Mouse (Mus musculus) liver, postnatal 0 days (tissue): Measurements from ENCODE around the gene Olfr986. TPM values are rescaled to one million over a fixed set of nuclear protein-coding genes. Genes with fewer than 3 reads are reported as not detected.

ENCODE experiments used
- ATAC-seq: fragments of 200-750 bp; cut with Nextera tagmentation; 2 replicates; pipeline ENCODE4 v1.8.0; 2017; ENCODE audit warnings: mild to moderate bottlenecking, moderate library complexity
- DNase-seq: peaks from one replicate; pipeline ENCODE4 v3.0.0-alpha.2; 2016
- H3K27ac ChIP-seq: fragments of 300-500 bp; sonication (generic); 2 replicates; pipeline ENCODE4 v1.5.1; 2014; ENCODE audit warnings: antibody characterized with exemption, moderate library complexity, mild to moderate bottlenecking, low read depth
- H3K27me3 ChIP-seq: fragments of 300-500 bp; sonication (generic); 2 replicates; pipeline ENCODE4 v1.6.1; 2014; ENCODE audit warnings: low read length, control low read depth, mixed read lengths; ENCODE audit not compliant: insufficient read depth
- H3K36me3 ChIP-seq: fragments of 300-500 bp; sonication (generic); replicated peaks from 2 replicates; pipeline ENCODE4 v1.6.1; 2014; ENCODE audit warnings: mild to moderate bottlenecking, control low read depth, low read length, moderate library complexity, mixed read lengths; ENCODE audit not compliant: insufficient read depth
- H3K4me1 ChIP-seq: fragments of 300-500 bp; sonication (generic); 2 replicates; pipeline ENCODE4 v1.6.1; 2014; ENCODE audit warnings: antibody characterized with exemption, mild to moderate bottlenecking, control low read depth; ENCODE audit not compliant: insufficient read depth
- H3K4me2 ChIP-seq: fragments of 300-500 bp; sonication (generic); 2 replicates; pipeline ENCODE4 v1.6.1; 2014; ENCODE audit warnings: low read depth, mild to moderate bottlenecking, low read length, moderate library complexity, mixed read lengths
- H3K4me3 ChIP-seq: fragments of 300-500 bp; sonication (generic); 2 replicates; pipeline ENCODE4 v1.5.1; 2014; ENCODE audit warnings: low read depth, low read length
- H3K9ac ChIP-seq: fragments of 300-500 bp; sonication (generic); replicated peaks from 2 replicates; pipeline ENCODE4 v1.6.1; 2014; ENCODE audit warnings: mild to moderate bottlenecking, moderate library complexity
- H3K9me3 ChIP-seq: fragments of 300-500 bp; sonication (generic); 2 replicates; pipeline ENCODE4 v1.6.1; 2016; ENCODE audit warnings: mild to moderate bottlenecking, control low read depth, low read length, mixed read lengths
- CTCF ChIP-seq: sonication (generic); IDR thresholded peaks from 2 replicates; pipeline ENCODE4 v1.5.1; 2016; ENCODE audit warnings: antibody characterized with exemption, low read depth
- EP300 ChIP-seq: IDR thresholded peaks from 2 replicates; pipeline ENCODE4 v1.6.1; 2016; ENCODE audit warnings: antibody characterized with exemption, low read depth, mild to moderate bottlenecking
- WGBS: fragments of 180-500 bp; shearing (Covaris S2); extraction: QIAGEN DNeasy Blood & Tissue Kit; methylation state at CpG from one replicate; pipeline ENCODE4 v1.1.7; 2014; ENCODE audit not compliant: insufficient replicate concordance; 5-methylcytosine and 5-hydroxymethylcytosine counted together
- polyA plus RNA-seq: library from polyadenylated mRNA; unstranded; fragments of >200 nt; fragmentation: Nextera tagmentation; extraction: Ambion mirVana; gene quantifications from 2 replicates; pipeline ENCODE4 v1.2.1, GENCODE M21; 2015

The Olfr986 gene
- polyA plus RNA-seq = not detected in 2 replicates

GRCm38 (mm10) chr9:40180620-40181019 is at the start of gene Olfr986:
TSS of gene Olfr986 (plus strand) at chr9:40180920.
- no peak within 1 kb of the TSS for H3K4me3 ChIP-seq
- no peak within 1 kb of the TSS for H3K4me2 ChIP-seq
- TF ChIP-seq EP300 = no peak
- TF ChIP-seq CTCF = no peak
- H3K4me1 ChIP-seq = no peaks in the 10 kb centered on the region
- no peaks in the 10 kb centered on the region for H3K36me3 ChIP-seq
- no peak for DNase-seq
- no peaks in the 10 kb centered on the region for H3K27me3 ChIP-seq
- H3K9me3 ChIP-seq = no peaks in the 10 kb centered on the region
- 76% methylated on average over 5 of the region's 5 CpGs for WGBS
- H3K27ac ChIP-seq = no peak within 1 kb of the TSS
- ATAC-seq = no peak
- H3K9ac ChIP-seq = no peak within 1 kb of the TSS

DNA sequence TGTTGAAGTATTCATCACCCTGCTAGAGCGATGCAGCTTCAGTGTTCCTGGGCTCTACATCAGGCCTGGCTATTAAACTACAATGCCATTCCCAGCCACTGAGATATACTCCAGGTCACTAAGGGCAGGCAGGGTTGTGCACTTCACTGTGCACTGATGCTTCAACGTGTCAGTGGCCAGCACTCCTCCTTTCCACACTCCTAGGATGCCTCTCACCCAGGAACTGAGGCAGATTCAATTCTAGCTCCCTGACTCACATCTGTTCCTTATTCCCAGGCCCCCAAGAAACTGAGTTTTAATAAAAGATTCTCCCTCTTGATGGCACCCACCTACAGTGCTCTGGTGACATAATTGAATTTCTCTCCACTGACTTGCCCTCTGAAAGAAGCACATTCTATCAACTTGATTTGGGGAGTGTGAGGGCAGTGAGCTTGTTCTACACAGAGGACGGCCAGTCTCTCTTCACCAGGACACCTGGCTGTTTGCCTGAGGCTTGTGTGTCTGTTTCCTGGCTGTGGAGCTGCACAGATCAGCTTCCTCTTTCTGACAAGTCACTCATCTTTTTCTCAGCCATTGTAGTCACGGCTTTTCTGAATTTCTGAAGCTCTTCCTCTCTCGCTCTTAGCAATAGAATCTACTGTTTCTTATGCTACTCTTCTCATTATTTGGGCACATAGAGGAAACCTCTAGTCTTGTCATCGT is 43.6 kb upstream of the Olfr986 start:
- H3K9ac ChIP-seq = no peak overlapping the region
- no peak for DNase-seq
- no peak overlapping the region for H3K4me3 ChIP-seq

DNA sequence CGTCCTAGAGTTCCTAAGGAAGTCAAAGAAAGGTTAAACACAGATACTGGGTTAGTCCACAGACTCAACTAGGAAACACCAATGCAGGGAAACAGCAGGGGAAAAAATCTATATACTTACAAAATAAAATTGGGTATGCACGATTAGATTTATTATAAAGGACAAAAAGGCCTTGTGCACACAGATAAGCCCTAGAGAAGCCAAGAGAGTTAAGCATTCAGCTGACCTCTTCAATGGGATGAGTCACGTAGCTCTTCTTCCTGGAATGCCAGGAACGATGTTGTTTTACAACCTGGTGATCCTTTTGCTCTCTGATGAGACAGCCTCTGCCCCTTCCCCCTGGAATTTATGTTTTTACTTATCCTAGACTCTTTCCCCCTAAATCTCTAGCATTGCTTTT is 41.2 kb upstream of the Olfr986 start:
- Histone ChIP-seq H3K36me3 (no peaks in the 10 kb centered on the region), H3K9me3 (no peaks in the 10 kb centered on the region), H3K4me3 (no peak overlapping the region), H3K4me1 (no peaks in the 10 kb centered on the region), H3K9ac (no peak overlapping the region), H3K27me3 (no peaks in the 10 kb centered on the region), H3K4me2 (no peak overlapping the region), H3K27ac (no peak overlapping the region)
- DNase-seq (no peak), ATAC-seq (no peak)
- WGBS = 50% methylated on average over 4 of the region's 4 CpGs
- TF ChIP-seq EP300 (no peak), CTCF (no peak)

More for the DNA sequence above, 43.6 kb upstream of the Olfr986 start:
- Histone ChIP-seq H3K4me1 (no peaks in the 10 kb centered on the region), H3K4me2 (no peak overlapping the region), H3K27ac (no peak overlapping the region), H3K27me3 (no peaks in the 10 kb centered on the region), H3K36me3 (no peaks in the 10 kb centered on the region), H3K9me3 (no peaks in the 10 kb centered on the region)
- no peak for ATAC-seq
- TF ChIP-seq CTCF (no peak), EP300 (no peak)
- 55% methylated on average over 6 of the region's 6 CpGs for WGBS

DNA sequence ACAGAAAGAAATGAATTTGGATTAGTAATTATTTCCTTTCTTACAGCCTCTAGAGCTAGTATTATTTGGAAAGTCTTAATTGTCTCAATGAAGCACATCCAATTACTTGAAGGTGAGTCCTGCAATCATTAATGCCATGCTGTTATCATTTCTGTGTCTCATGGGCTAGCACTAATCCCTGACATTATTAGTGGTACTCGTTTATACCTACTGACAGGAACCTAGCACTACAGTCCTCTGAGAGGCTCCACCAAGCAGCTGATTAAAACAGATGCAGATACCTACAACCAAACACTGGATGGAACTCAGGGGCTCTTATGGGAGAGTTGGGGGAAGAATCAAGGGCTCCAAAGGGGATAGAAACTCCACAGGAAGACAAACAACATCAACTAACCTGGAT is 39.2 kb upstream of the Olfr986 start:
- Histone ChIP-seq H3K9ac (no peak overlapping the region), H3K9me3 (no peaks in the 10 kb centered on the region), H3K27ac (no peak overlapping the region), H3K4me1 (no peaks in the 10 kb centered on the region), H3K4me2 (no peak overlapping the region), H3K4me3 (no peak overlapping the region), H3K36me3 (no peaks in the 10 kb centered on the region), H3K27me3 (no peaks in the 10 kb centered on the region)
- WGBS = 59% methylated on average over 1 of the region's 1 CpGs
- DNase-seq (no peak), ATAC-seq (no peak)
- no peak for TF ChIP-seq EP300
- TF ChIP-seq CTCF = no peak

GRCm38 (mm10) chr9:40155118-40155644 is 25.5 kb upstream of the Olfr986 start:
- H3K4me2 ChIP-seq = no peak overlapping the region
- no peaks in the 10 kb centered on the region for H3K4me1 ChIP-seq
- H3K27ac ChIP-seq = no peak overlapping the region
- H3K36me3 ChIP-seq = no peaks in the 10 kb centered on the region
- H3K9ac ChIP-seq = no peak overlapping the region
- H3K4me3 ChIP-seq = no peak overlapping the region
- WGBS = 68% methylated on average over 4 of the region's 4 CpGs
- DNase-seq (no peak), ATAC-seq (no peak)
- H3K27me3 ChIP-seq = no peaks in the 10 kb centered on the region
- no peaks in the 10 kb centered on the region for H3K9me3 ChIP-seq
- TF ChIP-seq EP300 = no peak
- TF ChIP-seq CTCF = no peak

GRCm38 (mm10) chr9:40166446-40166845 is 14.3 kb upstream of the Olfr986 start:
- DNase-seq (no peak), ATAC-seq (no peak)
- Histone ChIP-seq H3K4me3 (no peak overlapping the region), H3K27me3 (no peaks in the 10 kb centered on the region), H3K9ac (no peak overlapping the region), H3K36me3 (no peaks in the 10 kb centered on the region), H3K4me1 (no peaks in the 10 kb centered on the region), H3K27ac (no peak overlapping the region), H3K4me2 (no peak overlapping the region), H3K9me3 (no peaks in the 10 kb centered on the region)
- 79% methylated on average over 1 of the region's 1 CpGs for WGBS
- TF ChIP-seq EP300 (no peak), CTCF (no peak)
